Mouse (Mus musculus): Measurements from ENCODE around the gene Gid8. TPM values are rescaled to one million over a fixed set of nuclear protein-coding genes. Genes with fewer than 3 reads are reported as not detected.
"Not testable (repeated sequence)": the region's sequence is repeated elsewhere in the genome, so short reads cannot be mapped to it uniquely, and the experiment has no call there.

The Gid8 gene
- polyA plus RNA-seq, 1 experiment from 2014 or later = 64.9 TPM

DNA sequence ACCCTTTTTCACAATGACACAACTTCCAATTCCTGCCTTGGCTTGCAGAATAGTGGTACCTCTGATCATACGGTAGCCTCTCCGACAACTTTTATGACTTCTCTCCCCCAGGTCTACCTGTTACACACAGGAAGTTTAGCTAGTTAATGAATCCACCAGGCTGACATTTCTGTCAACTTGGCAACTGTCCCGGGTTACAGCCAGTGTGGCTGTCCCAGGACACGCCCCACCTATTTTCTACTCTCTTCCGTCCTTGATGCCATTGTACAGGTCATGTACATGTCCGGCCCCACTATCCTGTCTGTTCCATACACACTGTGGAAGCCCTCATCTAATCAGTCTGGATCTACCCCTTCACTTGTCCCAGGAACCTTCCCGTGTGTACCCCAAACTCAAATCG is 5.3 kb upstream of the Gid8 start:
- Histone ChIP-seq H3K9me3 (ENCODE audit: control insufficient read depth, low read length) (no peaks in the 10 kb centered on the region), H3K4me1 (ENCODE audit: control insufficient read depth, insufficient read depth, low read length) (peaks cover 36% of the 10 kb centered on the region), H3K27me3 (ENCODE audit: control insufficient read depth, insufficient read depth, low read length) (no peaks in the 10 kb centered on the region), H3K4me2 (ENCODE audit: low read length) (no peak overlapping the region), H3K27ac (replicated peaks; ENCODE audit: low read depth, low read length) (no peak overlapping the region), H3K9ac (replicated peaks; ENCODE audit: low read length) (no peak overlapping the region), H3K4me3 (replicated peaks; ENCODE audit: low read depth, low read length) (no peak overlapping the region), H3K36me3 (ENCODE audit: control insufficient read depth, insufficient read depth, low read length) (no peaks in the 10 kb centered on the region)
- ATAC-seq (ENCODE audit: low FRiP score, low TSS enrichment) = no peak
- 92% methylated on average over 8 of the region's 8 CpGs for WGBS
- DNase-seq = no peak

DNA sequence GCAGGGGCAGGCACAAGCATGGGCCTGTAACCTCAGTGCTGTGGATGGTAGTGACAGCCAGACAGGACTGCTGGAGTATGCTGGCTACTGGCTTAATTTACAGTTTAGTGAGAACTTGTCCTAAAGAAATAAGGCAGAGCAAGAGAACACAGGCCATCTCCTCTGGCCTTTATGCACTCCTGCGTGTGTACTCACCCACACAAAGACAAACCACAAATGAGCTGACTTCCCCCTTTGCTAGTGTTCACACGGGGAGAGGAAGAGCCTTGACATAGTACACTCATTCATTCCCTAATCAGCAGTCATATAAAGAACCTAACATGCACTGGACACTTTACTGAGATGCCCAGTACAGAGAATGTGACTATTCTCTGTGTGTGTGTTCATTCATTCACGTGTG is 4.9 kb upstream of the Gid8 start:
- ATAC-seq (ENCODE audit: low FRiP score, low TSS enrichment) (no peak), DNase-seq (no peak)
- Histone ChIP-seq H3K27me3 (ENCODE audit: control insufficient read depth, insufficient read depth, low read length) (no peaks in the 10 kb centered on the region), H3K4me1 (ENCODE audit: control insufficient read depth, insufficient read depth, low read length) (peaks cover 31% of the 10 kb centered on the region), H3K27ac (replicated peaks; ENCODE audit: low read depth, low read length) (no peak overlapping the region), H3K4me3 (replicated peaks; ENCODE audit: low read depth, low read length) (no peak overlapping the region), H3K36me3 (ENCODE audit: control insufficient read depth, insufficient read depth, low read length) (no peaks in the 10 kb centered on the region), H3K9me3 (ENCODE audit: control insufficient read depth, low read length) (no peaks in the 10 kb centered on the region), H3K4me2 (ENCODE audit: low read length) (no peak overlapping the region), H3K9ac (replicated peaks; ENCODE audit: low read length) (no peak overlapping the region)
- 88% methylated on average over 3 of the region's 3 CpGs for WGBS

DNA sequence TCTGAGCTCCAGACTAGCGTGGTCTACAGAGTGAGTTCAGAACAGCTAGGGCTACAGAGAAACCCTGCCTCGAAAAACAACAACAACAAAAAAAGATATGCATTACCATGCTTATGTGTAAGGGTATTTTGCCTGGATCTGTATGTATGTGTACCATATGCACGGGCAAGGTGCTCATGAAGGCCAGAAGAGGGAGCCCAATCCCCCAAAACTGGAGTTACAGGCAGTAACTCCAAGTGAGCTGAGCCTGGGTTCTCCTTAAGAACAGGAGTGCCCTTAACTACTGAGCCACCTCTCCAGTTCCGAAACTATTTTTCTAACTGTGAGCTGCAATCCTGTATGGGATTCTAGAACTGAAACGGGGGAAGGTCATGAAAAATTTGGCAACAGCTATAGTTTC is 3.9 kb upstream of the Gid8 start:
- H3K9ac ChIP-seq (replicated peaks; ENCODE audit: low read length) = no peak overlapping the region
- no peak overlapping the region for H3K27ac ChIP-seq (replicated peaks; ENCODE audit: low read depth, low read length)
- H3K36me3 ChIP-seq (ENCODE audit: control insufficient read depth, insufficient read depth, low read length) = no peaks in the 10 kb centered on the region
- no peak for DNase-seq
- H3K4me3 ChIP-seq (replicated peaks; ENCODE audit: low read depth, low read length) = no peak overlapping the region
- 92% methylated on average over 5 of the region's 5 CpGs for WGBS
- H3K4me1 ChIP-seq (ENCODE audit: control insufficient read depth, insufficient read depth, low read length) = peaks cover 25% of the 10 kb centered on the region
- ATAC-seq (ENCODE audit: low FRiP score, low TSS enrichment) = no peak
- H3K4me2 ChIP-seq (ENCODE audit: low read length) = no peak overlapping the region
- H3K27me3 ChIP-seq (ENCODE audit: control insufficient read depth, insufficient read depth, low read length) = no peaks in the 10 kb centered on the region
- H3K9me3 ChIP-seq (ENCODE audit: control insufficient read depth, low read length) = no peaks in the 10 kb centered on the region

DNA sequence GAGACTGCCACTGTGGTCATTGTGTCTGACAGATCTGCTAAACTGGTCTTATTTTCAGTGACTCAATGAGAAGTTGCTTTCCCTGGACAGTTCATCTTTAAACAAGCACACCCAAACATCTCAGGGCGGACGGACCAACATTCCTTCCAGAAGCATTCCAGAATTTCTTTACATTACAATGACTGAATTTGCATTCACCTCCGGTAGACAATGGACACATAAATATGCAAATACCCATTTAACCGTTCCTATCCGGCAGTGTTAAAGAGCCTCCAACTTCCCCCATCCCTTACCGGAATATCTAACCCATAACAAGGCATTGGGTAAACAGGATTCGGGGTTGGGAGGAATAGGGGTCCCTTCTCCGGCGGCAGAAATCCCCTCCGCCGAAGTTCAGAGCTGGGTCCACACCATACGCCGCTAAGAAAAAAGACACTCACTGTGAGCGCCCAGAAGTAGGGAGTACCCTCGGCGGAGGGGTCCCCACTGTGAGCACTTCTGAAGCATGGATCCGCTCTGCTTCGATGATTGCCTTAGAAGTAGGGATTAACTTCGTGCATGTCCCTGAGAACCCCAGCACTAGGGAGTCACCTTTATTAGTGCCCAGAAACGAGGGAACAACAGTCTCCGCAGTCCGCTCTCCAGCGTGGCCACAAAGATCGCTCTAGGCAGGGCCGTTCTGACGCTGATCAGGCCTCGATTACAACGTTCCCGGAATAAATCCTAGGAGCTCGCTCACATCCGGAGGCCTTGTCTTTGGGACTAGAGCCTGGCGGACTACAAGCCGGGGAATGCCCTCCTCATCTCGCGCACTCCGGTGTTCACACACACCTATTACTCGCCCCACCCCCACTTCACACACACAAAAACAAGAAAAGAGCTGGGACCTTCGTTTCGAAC is 644 bp upstream of the Gid8 start:
- peak overlapping the region; percentile 79 for H3K4me2 ChIP-seq (ENCODE audit: low read length)
- peaks cover 20% of the 10 kb centered on the region for H3K4me1 ChIP-seq (ENCODE audit: control insufficient read depth, insufficient read depth, low read length)
- H3K36me3 ChIP-seq (ENCODE audit: control insufficient read depth, insufficient read depth, low read length) = peaks cover 10% of the 10 kb centered on the region
- H3K9ac ChIP-seq (replicated peaks; ENCODE audit: low read length) = peak overlapping the region; percentile 78
- DNase-seq = no peak
- H3K9me3 ChIP-seq (ENCODE audit: control insufficient read depth, low read length) = no peaks in the 10 kb centered on the region
- no peaks in the 10 kb centered on the region for H3K27me3 ChIP-seq (ENCODE audit: control insufficient read depth, insufficient read depth, low read length)
- peak overlapping the region; percentile 73 for H3K27ac ChIP-seq (replicated peaks; ENCODE audit: low read depth, low read length)
- WGBS = under 1% methylated on average over 39 of the region's 39 CpGs
- H3K4me3 ChIP-seq (replicated peaks; ENCODE audit: low read depth, low read length) = peak overlapping the region; percentile 99
- ATAC-seq (ENCODE audit: low FRiP score, low TSS enrichment) = peak; percentile 70

DNA sequence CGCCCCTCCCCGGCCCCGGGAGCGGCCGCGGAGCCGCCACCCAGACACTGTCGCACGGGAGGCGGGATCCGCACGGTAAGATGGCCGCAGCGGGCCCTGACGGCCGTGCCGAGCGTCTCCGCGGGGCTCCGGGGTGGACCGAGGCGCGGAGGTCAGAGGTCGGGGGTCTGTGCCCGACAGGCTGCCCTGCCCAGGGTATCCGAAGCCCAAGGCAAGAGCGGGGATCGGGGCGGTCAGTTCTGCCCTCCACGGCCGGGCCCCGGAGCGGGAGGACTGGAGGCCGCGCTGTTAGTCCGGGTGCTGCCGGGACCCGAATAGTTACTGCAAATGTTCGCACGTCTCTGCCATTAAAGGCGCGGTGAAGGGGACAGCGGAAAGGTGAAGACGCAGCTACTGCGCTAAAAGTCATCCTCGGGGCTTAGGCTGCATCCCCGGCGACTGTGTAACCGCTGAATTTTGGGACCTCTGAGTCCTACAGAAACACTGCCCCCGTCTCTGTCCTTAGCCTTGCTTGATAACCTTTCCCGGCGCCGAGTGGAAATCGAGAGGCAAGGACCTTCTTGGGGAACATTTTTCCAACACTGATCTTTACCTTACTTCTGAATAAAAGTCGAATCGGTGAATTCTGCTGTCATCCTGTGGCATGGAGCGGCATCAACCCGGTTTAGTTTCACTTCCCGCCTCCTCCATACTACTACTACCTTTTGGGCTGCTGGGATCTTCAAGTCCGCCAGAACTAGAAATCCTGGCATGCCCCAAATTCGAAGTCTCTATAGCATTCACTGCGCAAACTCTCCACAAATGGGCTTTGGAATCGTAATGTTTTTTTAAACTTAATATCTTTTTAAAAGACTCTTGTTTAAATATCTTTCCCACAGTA is 599 bp downstream of the Gid8 start:
- Histone ChIP-seq H3K4me2 (ENCODE audit: low read length) (peak overlapping the region; percentile 88), H3K36me3 (ENCODE audit: control insufficient read depth, insufficient read depth, low read length) (peaks cover 16% of the 10 kb centered on the region), H3K4me3 (replicated peaks; ENCODE audit: low read depth, low read length) (peak overlapping the region; percentile 99), H3K27ac (replicated peaks; ENCODE audit: low read depth, low read length) (peak overlapping the region; percentile 87), H3K9ac (replicated peaks; ENCODE audit: low read length) (peak overlapping the region; percentile 98), H3K4me1 (ENCODE audit: control insufficient read depth, insufficient read depth, low read length) (peaks cover 20% of the 10 kb centered on the region), H3K27me3 (ENCODE audit: control insufficient read depth, insufficient read depth, low read length) (no peaks in the 10 kb centered on the region), H3K9me3 (ENCODE audit: control insufficient read depth, low read length) (no peaks in the 10 kb centered on the region)
- 3% methylated on average over 64 of the region's 64 CpGs for WGBS
- peak; percentile 75 for ATAC-seq (ENCODE audit: low FRiP score, low TSS enrichment)
- no peak for DNase-seq

DNA sequence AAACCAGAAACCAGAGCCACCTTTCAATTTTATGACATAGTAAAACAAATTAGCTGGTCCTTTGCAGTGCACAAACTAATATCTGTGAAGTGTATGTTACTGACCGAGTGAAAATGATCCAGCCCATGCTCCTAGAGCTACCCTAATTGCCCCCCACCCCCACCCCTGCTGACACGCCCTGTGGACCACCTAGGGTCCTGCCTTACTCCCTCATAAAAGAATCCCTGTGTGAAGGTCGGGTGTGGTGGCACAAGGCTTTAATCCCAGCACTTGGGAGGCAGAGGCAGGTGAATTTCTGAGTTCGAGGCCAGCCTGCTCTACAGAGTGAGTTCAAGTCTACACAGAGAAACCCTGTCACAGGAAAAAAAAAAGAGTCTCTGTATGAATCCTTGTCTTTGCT is 1.6 kb downstream of the Gid8 start:
- Histone ChIP-seq H3K9ac (replicated peaks; ENCODE audit: low read length) (peak overlapping the region; percentile 98; the same call in 1 of the 2 replicates), H3K36me3 (ENCODE audit: control insufficient read depth, insufficient read depth, low read length) (peaks cover 20% of the 10 kb centered on the region), H3K4me1 (ENCODE audit: control insufficient read depth, insufficient read depth, low read length) (peaks cover 20% of the 10 kb centered on the region), H3K27me3 (ENCODE audit: control insufficient read depth, insufficient read depth, low read length) (no peaks in the 10 kb centered on the region), H3K27ac (replicated peaks; ENCODE audit: low read depth, low read length) (no peak overlapping the region), H3K4me3 (replicated peaks; ENCODE audit: low read depth, low read length) (peak overlapping the region; percentile 99), H3K9me3 (ENCODE audit: control insufficient read depth, low read length) (no peaks in the 10 kb centered on the region), H3K4me2 (ENCODE audit: low read length) (peak overlapping the region; percentile 88)
- ATAC-seq (ENCODE audit: low FRiP score, low TSS enrichment) (no peak), DNase-seq (no peak)
- WGBS = 75% methylated on average over 4 of the region's 4 CpGs

DNA sequence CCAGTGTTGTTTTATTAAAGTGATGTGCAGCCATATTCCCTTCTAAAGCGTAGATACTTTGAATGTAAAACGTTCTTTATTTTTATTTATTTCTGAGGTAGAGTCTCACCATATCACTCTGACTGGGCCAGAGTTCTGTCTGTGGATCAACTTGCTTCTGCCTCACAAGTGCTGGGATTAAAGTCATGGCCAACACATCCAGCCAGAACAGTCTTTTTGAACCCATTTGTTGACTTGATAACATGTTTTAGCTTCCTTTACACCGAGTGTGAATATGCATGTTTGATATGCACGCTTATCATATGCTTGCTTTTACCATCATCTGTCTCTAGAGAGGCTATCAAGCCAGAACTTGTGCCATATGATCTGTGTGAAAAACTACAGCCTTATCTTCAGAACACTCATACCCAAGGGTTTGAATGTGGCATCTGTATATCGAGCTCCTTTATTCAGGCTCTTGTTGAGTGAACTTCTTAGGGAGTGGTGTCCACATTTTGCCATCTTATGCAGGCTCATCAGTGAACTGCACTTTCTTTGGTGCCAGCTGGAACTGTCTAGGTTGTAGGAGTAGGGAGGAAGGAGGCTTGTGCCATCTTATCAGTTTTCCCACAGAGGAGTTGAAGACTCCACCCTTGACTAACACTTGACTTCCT is 2.2 kb downstream of the Gid8 start:
- ATAC-seq (ENCODE audit: low FRiP score, low TSS enrichment) = no peak
- Histone ChIP-seq H3K9me3 (ENCODE audit: control insufficient read depth, low read length) (no peaks in the 10 kb centered on the region), H3K36me3 (ENCODE audit: control insufficient read depth, insufficient read depth, low read length) (peaks cover 27% of the 10 kb centered on the region), H3K27ac (replicated peaks; ENCODE audit: low read depth, low read length) (no peak overlapping the region), H3K27me3 (ENCODE audit: control insufficient read depth, insufficient read depth, low read length) (no peaks in the 10 kb centered on the region), H3K9ac (replicated peaks; ENCODE audit: low read length) (no peak overlapping the region), H3K4me2 (ENCODE audit: low read length) (no peak overlapping the region), H3K4me1 (ENCODE audit: control insufficient read depth, insufficient read depth, low read length) (peaks cover 20% of the 10 kb centered on the region), H3K4me3 (replicated peaks; ENCODE audit: low read depth, low read length) (no peak overlapping the region)
- 94% methylated on average over 5 of the region's 5 CpGs for WGBS
- no peak for DNase-seq

DNA sequence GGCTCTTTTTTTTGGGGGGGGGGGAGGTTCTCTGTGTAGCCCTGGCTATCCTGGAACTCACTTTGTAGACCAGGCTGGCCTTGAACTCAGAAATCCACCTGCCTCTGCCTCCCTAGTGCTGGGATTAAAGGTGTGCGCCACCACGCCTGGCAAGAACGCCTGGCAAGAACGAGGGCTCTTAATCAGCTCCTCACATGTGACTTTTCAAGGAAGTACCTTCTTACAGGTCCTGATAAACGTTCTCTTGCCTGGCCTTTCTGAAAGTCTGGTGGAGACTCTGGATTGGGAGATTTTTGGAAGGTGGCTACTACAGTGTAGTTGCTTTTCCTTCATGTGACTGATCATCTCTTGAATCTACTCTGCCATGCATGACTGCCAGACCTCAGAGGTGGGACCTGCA is 12.8 kb downstream of the Gid8 start:
- H3K27ac ChIP-seq (replicated peaks; ENCODE audit: low read depth, low read length); ATAC-seq (ENCODE audit: low FRiP score, low TSS enrichment); H3K4me3 ChIP-seq (replicated peaks; ENCODE audit: low read depth, low read length); H3K9me3 ChIP-seq (ENCODE audit: control insufficient read depth, low read length); H3K9ac ChIP-seq (replicated peaks; ENCODE audit: low read length); DNase-seq; H3K4me1 ChIP-seq (ENCODE audit: control insufficient read depth, insufficient read depth, low read length); H3K4me2 ChIP-seq (ENCODE audit: low read length); H3K27me3 ChIP-seq (ENCODE audit: control insufficient read depth, insufficient read depth, low read length): not testable (repeated sequence)
- peaks cover 64% of the 10 kb centered on the region for H3K36me3 ChIP-seq (ENCODE audit: control insufficient read depth, insufficient read depth, low read length)
- WGBS = 91% methylated on average over 5 of the region's 5 CpGs

All from midbrain, embryonic 14.5 days (tissue).